Mouse (Mus musculus) CD4-positive, CD25-positive, alpha-beta regulatory T cell, adult 9 weeks (primary cell): ENCODE data around the gene Susd3. TPM values are rescaled to one million over a fixed set of nuclear protein-coding genes. Genes with fewer than 3 reads are reported as not detected.

Experiments used
- polyA plus RNA-seq: library from polyadenylated mRNA; unstranded; fragments of 100-300 nt; shearing (Covaris generic); gene quantifications from one replicate; pipeline ENCODE4 v1.2.1, GENCODE M21; 2017

The Susd3 gene
- 53.7 TPM for polyA plus RNA-seq

DNA sequence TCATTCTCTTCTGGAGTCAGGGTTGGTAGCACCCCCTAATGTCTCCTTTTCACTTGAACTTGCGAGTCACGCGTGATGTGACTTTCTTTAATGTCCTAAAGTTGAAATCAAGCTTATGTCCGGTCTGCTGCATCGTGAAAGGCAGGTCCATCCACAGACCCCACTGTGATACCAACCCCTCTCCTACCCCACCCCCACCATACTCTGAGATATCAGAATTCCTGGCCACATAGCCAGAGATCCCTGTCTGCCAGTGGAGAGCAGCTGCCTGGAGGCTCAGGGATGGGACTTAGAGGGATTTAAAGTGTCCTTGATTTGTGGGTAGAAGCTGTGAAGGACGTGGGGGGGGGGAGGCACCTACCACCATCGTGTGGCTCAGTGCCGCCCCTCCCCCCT is at the start of gene Susd3:
Gene Susd3 (minus strand): TSS at position 240 of the 396 bp plus-strand sequence.

DNA sequence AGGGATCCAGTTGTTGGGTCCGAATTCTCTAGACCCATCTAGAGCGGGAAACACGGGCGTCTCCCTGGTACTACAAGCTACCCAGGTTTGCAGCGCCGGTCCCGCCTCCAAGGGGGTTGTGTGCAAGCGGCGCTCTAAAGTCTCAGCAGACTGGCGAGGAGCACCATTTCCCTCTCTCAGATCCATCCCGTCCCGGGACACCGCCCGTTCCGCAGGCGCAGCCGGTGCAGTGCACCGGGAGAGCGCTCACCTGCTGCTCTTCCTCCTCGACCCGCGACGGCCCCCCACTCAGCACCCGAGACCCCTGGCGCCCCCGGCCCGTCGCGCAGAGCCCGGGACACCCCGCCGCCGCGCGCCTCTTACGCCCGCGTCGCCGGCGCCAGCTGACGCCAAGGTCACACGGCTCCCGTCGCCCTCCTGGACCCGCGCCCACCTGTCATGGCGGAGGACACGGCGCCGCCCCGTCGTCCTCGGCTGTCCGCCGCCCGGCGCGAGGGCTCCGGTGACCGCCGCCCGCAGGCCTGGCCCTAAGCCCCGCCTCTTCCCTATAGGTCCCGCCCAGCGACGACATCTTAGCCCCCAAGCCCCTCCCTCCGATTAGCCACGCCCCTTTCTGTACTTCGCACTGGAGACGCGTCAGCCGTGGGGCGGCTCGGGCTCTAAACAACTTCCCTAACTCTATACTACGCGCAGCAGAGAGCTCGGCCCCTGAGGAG is 32.8 kb downstream of the Susd3 start, which contains the start of gene Card19:
Gene Card19 (minus strand): TSS at position 534 of the 716 bp plus-strand sequence.

DNA sequence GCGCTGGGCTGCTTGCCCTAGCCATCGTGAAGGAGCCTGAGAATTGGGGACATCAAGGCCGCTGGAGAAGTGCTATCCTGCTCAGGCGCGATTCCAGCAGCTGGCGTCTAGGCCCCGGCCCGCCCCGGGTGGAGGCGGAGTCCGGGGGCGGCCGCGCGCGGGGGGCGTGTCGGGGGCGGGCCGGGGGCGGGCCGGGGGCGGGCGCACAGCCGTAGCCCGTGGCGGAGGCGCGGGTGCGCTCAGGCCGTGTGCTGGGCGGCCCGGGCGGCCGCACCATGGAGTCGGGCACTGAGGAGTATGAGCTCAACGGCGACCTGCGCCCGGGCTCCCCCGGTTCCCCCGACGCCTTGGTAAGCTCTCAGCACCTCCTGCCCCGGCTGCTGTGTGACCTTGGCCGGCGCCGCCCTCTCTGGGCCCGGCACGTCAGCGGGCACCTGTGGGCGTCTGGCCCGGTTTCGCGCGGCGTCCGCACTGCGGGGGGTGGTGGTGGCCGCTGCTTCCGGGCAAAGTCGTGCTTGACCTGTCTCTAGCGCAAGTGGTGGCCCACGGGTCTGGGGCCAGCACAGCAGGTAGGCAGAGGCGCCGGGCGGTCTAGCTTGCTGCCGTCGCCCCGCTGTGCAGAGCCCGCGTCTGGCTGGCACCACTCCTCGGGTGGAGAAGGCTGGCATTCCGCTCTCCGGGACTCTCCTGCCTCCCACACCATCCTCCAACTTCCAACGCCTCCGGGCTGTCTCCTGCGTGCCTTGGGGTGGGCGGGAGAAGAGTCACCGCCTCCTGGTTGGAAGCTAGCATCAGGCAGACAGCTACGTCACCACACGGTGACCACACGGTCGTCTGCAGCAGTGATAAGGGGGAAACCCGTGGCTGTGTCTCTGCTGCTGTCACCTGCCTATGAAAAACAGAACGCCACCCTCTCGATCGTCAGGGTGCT is 61.0 kb downstream of the Susd3 start, which contains the start of gene Ninj1:
Gene Ninj1 (plus strand): TSS at position 198 of the 931 bp plus-strand sequence.

Other genes with a start within 250 kb of the Susd3 start
- gene Wnk2, start 100.7 kb downstream of the Susd3 start, polyA plus RNA-seq: not detected
- 28.2 TPM for gene Ninj1, start 61.2 kb downstream of the Susd3 start, polyA plus RNA-seq
- gene Card19, start 32.7 kb downstream of the Susd3 start, polyA plus RNA-seq: 47.5 TPM
- 21.2 TPM for gene Fgd3, start 71.6 kb upstream of the Susd3 start, polyA plus RNA-seq
- gene Bicd2, start 92.9 kb upstream of the Susd3 start, polyA plus RNA-seq: 8.9 TPM
- gene Ippk, start 172.5 kb upstream of the Susd3 start, polyA plus RNA-seq: 13.2 TPM
- 4.7 TPM for gene Tes3-ps, start 244.6 kb upstream of the Susd3 start, polyA plus RNA-seq